Mouse (Mus musculus): ENCODE results near the gene Fkbp1b.
"Not testable (repeated sequence)": the region's sequence is repeated elsewhere in the genome, so short reads cannot be mapped to it uniquely, and the experiment has no call there.

Gene Fkbp1b

GRCm38 (mm10) chr12:4841392-4841887 lies at the start of gene Fkbp1b:
Fkbp1b (minus strand) TSS chr12:4841591.
- DNase-seq (ENCODE audit: low spot score), result peak; percentile 25

DNA sequence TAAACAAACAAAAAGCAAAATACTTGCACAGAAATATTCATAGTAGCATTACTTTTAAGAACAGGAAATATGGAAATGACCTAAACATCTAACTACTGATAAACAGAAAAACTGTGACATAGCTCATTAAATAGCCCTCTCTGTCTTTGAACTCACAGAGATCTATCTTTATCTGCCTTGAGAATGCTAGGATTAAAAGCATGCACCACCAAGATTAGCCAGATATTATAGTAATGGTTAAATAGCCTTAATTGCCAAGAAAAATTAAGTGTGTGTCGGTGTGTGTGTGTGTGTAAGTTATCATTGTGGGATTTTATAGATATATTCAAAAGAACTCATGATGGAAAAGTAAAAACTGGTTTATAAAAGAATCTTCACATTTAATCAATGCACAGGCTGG lies 48.5 kb upstream of the Fkbp1b start:
- no peak for DNase-seq (ENCODE audit: low spot score)

DNA sequence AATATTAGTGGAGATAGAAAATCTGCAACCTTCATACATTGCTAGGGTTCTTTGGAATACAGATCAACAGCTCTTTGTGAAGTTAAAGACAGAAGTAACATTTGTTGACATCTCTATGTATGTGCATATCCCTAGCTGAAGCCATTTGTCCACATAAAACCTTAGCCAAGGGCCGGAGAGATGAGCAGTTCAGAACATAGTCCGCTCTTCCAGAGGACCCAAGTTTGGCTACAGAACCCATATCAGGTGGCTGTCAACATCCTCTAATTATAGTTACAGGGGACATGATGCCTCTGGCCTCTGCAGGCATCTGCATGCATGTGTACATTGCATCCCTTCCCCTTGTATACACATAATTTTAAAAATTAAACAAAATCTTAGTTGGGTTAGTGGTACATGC lies 47.9 kb upstream of the Fkbp1b start:
- no peak for DNase-seq (ENCODE audit: low spot score)

DNA sequence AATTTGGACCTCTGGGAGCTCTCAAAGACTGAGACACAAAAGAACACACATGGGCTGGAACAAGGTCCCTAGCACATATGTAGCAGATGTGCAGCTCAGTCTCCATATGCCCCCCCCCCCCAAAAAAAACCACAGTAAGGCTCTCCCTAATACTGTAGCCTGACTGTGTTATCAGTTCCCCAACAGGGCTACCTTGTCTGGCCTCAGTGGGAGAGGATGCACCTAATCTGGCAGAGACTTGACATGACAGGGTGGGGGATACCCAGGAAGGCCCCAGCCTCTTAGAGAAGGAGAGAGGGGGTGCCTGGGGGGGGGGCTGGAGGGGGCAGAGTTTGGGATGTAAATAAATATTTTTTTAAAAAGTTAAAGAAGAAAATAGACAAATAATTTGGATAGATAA lies 47.3 kb upstream of the Fkbp1b start:
- no peak for DNase-seq (ENCODE audit: low spot score)

DNA sequence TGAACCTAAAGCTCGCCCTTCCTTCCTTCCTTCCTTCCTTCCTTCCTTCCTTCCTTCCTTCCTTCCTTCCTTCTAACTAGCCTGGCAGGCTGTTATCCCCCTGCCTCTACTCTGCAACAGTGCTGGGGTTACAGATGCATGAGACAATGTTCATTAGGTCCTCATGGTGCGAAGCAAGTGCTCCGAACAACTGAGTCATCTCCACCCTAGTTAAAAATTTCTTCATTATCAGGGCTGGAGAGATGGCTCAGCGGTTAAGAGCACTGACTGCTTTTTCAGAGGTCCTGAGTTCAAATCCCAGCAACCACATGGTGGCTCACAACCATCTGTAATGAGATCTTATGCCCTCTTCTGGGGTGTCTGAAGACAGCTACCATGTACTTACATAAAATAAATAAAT lies 45.2 kb upstream of the Fkbp1b start:
- not testable (repeated sequence) for DNase-seq (ENCODE audit: low spot score)

GRCm38 (mm10) chr12:4885062-4885461 lies 43.7 kb upstream of the Fkbp1b start:
- DNase-seq (ENCODE audit: low spot score), result no peak

DNA sequence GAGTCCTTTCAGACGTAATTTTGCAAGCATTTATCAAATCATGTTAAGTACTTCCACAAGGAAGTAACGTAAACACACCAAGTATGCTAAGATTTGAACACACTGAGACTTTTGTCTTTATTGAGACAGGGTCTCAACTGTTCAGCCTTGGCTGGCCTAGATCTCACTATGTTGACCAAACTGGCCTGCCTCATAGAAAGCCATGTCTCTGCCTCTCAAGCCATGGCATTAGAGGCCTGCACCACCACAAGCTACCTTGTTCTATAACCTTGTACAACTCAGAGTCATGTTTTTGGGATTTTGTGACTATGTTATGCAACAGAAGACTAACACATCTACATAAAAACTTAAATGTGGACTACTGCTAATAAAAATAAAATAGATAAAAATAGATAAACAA lies 40.7 kb upstream of the Fkbp1b start:
- no peak for DNase-seq (ENCODE audit: low spot score)

GRCm38 (mm10) chr12:4879048-4879447 lies 37.7 kb upstream of the Fkbp1b start:
- DNase-seq (ENCODE audit: low spot score), result no peak

DNA sequence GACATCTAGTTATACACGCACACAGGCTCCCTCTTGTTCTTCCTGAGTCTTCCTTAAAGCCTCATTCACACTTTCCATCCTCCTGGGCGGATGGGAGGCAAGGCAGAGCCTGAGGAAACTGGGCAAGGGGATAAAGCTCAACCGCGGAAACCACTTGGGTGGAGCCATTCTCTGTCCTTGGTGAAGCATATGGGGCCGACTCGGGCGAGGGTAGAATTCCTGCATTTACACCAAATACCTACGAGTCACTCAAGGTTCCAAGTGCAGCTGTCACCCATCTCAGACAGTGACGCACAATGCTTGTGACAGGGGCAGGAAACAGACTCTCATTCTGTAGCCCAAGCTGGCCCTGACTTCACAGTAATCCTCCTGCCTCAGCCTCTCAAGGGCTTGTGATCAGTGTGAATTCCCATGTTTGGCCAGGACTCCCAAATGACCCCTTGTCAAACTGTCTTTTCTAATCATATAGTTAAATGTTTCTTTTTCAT lies 36.9 kb upstream of the Fkbp1b start:
- DNase-seq (ENCODE audit: low spot score), result no peak

DNA sequence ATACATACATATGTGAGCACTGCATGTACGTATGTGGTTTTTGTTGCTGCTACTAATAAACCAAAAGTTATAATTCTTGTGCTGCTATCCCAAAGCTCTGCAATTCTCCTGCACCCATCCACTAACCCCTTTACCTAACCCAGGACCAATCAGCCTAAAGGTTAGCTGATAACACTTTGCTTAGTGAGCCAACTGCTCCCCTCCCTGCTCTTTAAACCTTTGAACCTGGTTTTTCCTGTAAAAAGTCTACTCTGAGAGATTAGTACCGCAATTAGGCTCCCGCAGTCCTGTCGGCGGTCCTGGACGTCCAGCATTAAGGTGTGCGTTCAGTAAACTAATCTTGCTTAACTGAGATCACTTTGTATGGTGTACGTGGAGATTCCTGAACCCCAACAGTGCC lies 34.2 kb upstream of the Fkbp1b start:
- no peak for DNase-seq (ENCODE audit: low spot score)

- DNase-seq (ENCODE audit: low spot score), result peak; percentile 58
These were observed 33.0 kb upstream of the Fkbp1b start, which contains the start of gene Mfsd2b for GRCm38 (mm10) chr12:4874161-4874927. Mfsd2b (minus strand) TSS chr12:4874359.

GRCm38 (mm10) chr12:4873531-4873930 lies 32.1 kb upstream of the Fkbp1b start:
- no peak for DNase-seq (ENCODE audit: low spot score)

GRCm38 (mm10) chr12:4872983-4873477 lies 31.6 kb upstream of the Fkbp1b start:
- DNase-seq (ENCODE audit: low spot score), result no peak

DNA sequence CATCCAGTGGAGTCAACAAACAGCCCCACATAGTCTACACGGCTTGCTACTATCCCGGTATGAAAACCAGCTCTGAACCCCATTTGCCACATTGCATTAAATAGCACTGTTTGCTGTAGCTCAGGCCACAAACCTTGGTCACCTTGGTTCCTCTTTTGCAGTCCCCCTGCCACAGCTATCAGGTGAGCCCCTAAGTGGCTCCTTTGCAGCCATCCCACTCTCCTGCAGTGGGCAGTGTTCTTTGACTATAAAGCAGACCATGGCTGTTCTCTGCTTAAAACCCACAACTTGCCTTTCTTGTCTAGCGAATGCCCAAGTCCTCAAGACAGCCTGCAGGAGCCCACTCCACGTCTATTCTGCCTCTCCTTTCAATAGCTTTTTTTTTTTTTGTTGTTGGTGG lies 30.9 kb upstream of the Fkbp1b start:
- DNase-seq (ENCODE audit: low spot score), result no peak

- DNase-seq (ENCODE audit: low spot score), result no peak
These were observed 29.9 kb upstream of the Fkbp1b start for GRCm38 (mm10) chr12:4871260-4871659.

- DNase-seq (ENCODE audit: low spot score), result no peak
These were observed 27.5 kb upstream of the Fkbp1b start for GRCm38 (mm10) chr12:4868924-4869323.

DNA sequence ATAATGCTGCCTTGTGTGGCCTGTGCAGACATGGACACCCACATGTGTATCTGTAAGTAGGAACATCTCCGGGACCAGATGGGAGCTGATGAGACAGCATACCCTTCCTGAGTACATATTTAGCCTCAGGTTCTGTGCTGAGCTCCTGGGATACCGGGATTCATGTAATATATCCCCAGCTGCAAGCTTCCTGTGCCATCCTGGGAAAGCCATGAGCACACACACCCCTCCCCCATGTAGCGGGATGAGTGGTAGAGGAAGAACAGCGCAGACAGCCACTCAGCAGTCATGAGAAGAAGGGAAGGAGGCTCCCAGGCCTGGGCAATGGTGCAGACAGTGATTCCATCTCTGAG lies 22.9 kb upstream of the Fkbp1b start:
- DNase-seq (ENCODE audit: low spot score), result no peak

GRCm38 (mm10) chr12:4863654-4864337 lies 22.4 kb upstream of the Fkbp1b start:
- DNase-seq (ENCODE audit: low spot score), result no peak

DNA sequence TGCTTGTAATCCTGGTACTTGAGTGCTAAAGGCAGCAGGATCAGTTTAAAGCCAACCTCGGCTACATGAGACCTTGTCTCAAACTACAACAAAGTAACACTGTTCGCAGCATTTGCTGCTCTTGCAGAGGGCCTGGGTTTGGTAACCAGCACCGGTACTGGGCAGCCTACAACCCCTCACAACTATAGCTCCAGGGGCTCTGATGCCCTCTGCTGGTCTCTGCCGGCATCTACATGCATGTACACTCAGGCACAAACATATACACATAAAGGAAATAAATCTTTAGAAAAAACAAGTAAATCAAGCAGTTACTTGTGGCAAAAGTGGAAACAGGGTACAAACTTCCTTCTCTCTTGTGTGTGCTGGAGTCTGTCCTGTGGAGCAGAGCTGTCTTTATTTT lies 21.3 kb upstream of the Fkbp1b start:
- DNase-seq (ENCODE audit: low spot score), result no peak

- no peak for DNase-seq (ENCODE audit: low spot score)
These were observed 18.0 kb upstream of the Fkbp1b start for GRCm38 (mm10) chr12:4859241-4859914.

GRCm38 (mm10) chr12:4856834-4857233 lies 15.4 kb upstream of the Fkbp1b start:
- DNase-seq (ENCODE audit: low spot score), result no peak

GRCm38 (mm10) chr12:4856160-4856559 lies 14.8 kb upstream of the Fkbp1b start:
- DNase-seq (ENCODE audit: low spot score), result no peak

GRCm38 (mm10) chr12:4843741-4844140 lies 2.4 kb upstream of the Fkbp1b start:
- peak; percentile 17 for DNase-seq (ENCODE audit: low spot score)

Data from urinary bladder, postnatal 25 days (tissue).